Mouse (Mus musculus) MEL (cell line): Measurements from ENCODE around the gene Iyd. TPM values are rescaled to one million over a fixed set of nuclear protein-coding genes. Genes with fewer than 3 reads are reported as not detected.

Experiments
- DNase-seq: peaks from one replicate; pipeline ENCODE4 v3.0.0; 2011; ENCODE audit warnings: low read depth, low spot score
- H3K27ac ChIP-seq: 2 replicates; pipeline ENCODE4 v1.5.1; 2012; ENCODE audit warnings: low read depth, mild to moderate bottlenecking, control low read depth, low read length, moderate library complexity; ENCODE audit not compliant: control insufficient read depth
- H3K27me3 ChIP-seq, 2 experiments: fragments of 150-350 bp in 1 of 2; sonication (generic) in 1 of 2; 2 replicates each; pipeline ENCODE4 v1.6.1; 2012; ENCODE audit warnings: low read length in 2 of 2, mild to moderate bottlenecking in 2 of 2, improper control_type of control experiment in 1 of 2, moderate library complexity in 1 of 2; ENCODE audit not compliant: insufficient read depth in 2 of 2, control insufficient read depth in 1 of 2
- H3K36me3 ChIP-seq, 2 experiments: 2 replicates each; pipeline ENCODE4 v1.6.1; 2012 to 2014; ENCODE audit warnings: low read length in 2 of 2, improper control_type of control experiment in 1 of 2, inconsistent platforms in 1 of 2, mild to moderate bottlenecking in 1 of 2; ENCODE audit not compliant: insufficient read depth in 2 of 2, control insufficient read depth in 1 of 2
- H3K4me1 ChIP-seq, 2 experiments: fragments of 150-350 bp in 1 of 2; sonication (generic) in 1 of 2; 2 replicates each; pipeline ENCODE4 v1.6.1; 2012; ENCODE audit warnings: low read length in 2 of 2, improper control_type of control experiment in 1 of 2, mild to moderate bottlenecking in 1 of 2; ENCODE audit not compliant: insufficient read depth in 2 of 2, control insufficient read depth in 1 of 2
- H3K4me3 ChIP-seq, 2 experiments: fragments of 150-350 bp in 1 of 2; sonication (generic) in 1 of 2; 2 replicates each; pipeline ENCODE4 v1.5.1; 2012; ENCODE audit warnings: low read depth in 2 of 2, low read length in 2 of 2, mild to moderate bottlenecking in 2 of 2, moderate library complexity in 2 of 2, control low read depth in 1 of 2, improper control_type of control experiment in 1 of 2; ENCODE audit not compliant: control insufficient read depth in 1 of 2, insufficient read depth in 1 of 2
- H3K79me2 ChIP-seq: 2 replicates; pipeline ENCODE4 v1.6.1; 2012; ENCODE audit warnings: mild to moderate bottlenecking, low read length, moderate library complexity; ENCODE audit not compliant: control insufficient read depth, poor library complexity, insufficient read depth
- H3K9ac ChIP-seq: 2 replicates; pipeline ENCODE4 v1.6.1; 2012; ENCODE audit warnings: low read depth, mild to moderate bottlenecking, control low read depth, low read length, moderate library complexity; ENCODE audit not compliant: control insufficient read depth, poor library complexity, severe bottlenecking
- H3K9me3 ChIP-seq: fragments of 150-350 bp; sonication (generic); replicated peaks from 2 replicates; pipeline ENCODE4 v1.6.1; 2012; ENCODE audit warnings: mild to moderate bottlenecking, low read length, improper control_type of control experiment, moderate library complexity; ENCODE audit not compliant: insufficient read depth
- BHLHE40 ChIP-seq: IDR thresholded peaks from 2 replicates; pipeline ENCODE4 v1.6.1; 2012; ENCODE audit warnings: low read depth, mild to moderate bottlenecking, inconsistent platforms, low read length, improper control_type of control experiment, borderline replicate concordance
- CHD2 ChIP-seq: IDR thresholded peaks from 2 replicates; pipeline ENCODE4 v1.6.1; 2011; ENCODE audit warnings: low read length, improper control_type of control experiment
- ELF1 ChIP-seq: IDR thresholded peaks from 2 replicates; pipeline ENCODE4 v1.6.1; 2014; ENCODE audit warnings: low read depth, mild to moderate bottlenecking, inconsistent platforms, low read length, improper control_type of control experiment, moderate library complexity
- EP300 ChIP-seq, 2 experiments: IDR thresholded peaks; 2 replicates each; pipeline ENCODE4 v1.6.1; 2011; ENCODE audit warnings: improper control_type of control experiment in 2 of 2, low read length in 2 of 2, low read depth in 1 of 2, mild to moderate bottlenecking in 1 of 2
- ETS1 ChIP-seq: IDR thresholded peaks from 2 replicates; pipeline ENCODE4 v1.6.1; 2012; ENCODE audit warnings: low read depth, mild to moderate bottlenecking, inconsistent platforms, low read length, improper control_type of control experiment, moderate library complexity
- GATA1 ChIP-seq: IDR thresholded peaks from 2 replicates; pipeline ENCODE4 v1.6.1; 2011; ENCODE audit warnings: low read depth, low read length, improper control_type of control experiment
- JUND ChIP-seq: IDR thresholded peaks from 2 replicates; pipeline ENCODE4 v1.6.1; 2011; ENCODE audit warnings: low read depth, mild to moderate bottlenecking, improper control_type of control experiment, low read length
- MAFK ChIP-seq: IDR thresholded peaks from 2 replicates; pipeline ENCODE4 v1.6.1; 2011; ENCODE audit warnings: low read depth, mild to moderate bottlenecking, low read length, improper control_type of control experiment, borderline replicate concordance
- MAX ChIP-seq: IDR thresholded peaks from 2 replicates; pipeline ENCODE4 v1.6.1; 2011; ENCODE audit warnings: low read length, improper control_type of control experiment
- MEF2A ChIP-seq: IDR thresholded peaks from 2 replicates; pipeline ENCODE4 v1.6.1; 2014; ENCODE audit warnings: low read depth, mild to moderate bottlenecking, inconsistent platforms, low read length, improper control_type of control experiment; ENCODE audit not compliant: poor library complexity, insufficient replicate concordance, severe bottlenecking; ENCODE audit errors: extremely low read depth
- MYB ChIP-seq: IDR thresholded peaks from 2 replicates; pipeline ENCODE4 v1.6.1; 2011; ENCODE audit warnings: mild to moderate bottlenecking, low read depth, low read length, improper control_type of control experiment
- NRF1 ChIP-seq: IDR thresholded peaks from 2 replicates; pipeline ENCODE4 v1.6.1; 2014; ENCODE audit warnings: low read depth, mild to moderate bottlenecking, inconsistent platforms, low read length, improper control_type of control experiment, moderate library complexity; ENCODE audit not compliant: poor library complexity, insufficient read depth, severe bottlenecking
- POLR2A ChIP-seq, 2 experiments: IDR thresholded peaks; 2 replicates each; pipeline ENCODE4 v1.6.1; 2011 to 2012; ENCODE audit warnings: low read length in 2 of 2, mild to moderate bottlenecking in 2 of 2, control low read depth in 1 of 2, improper control_type of control experiment in 1 of 2, low read depth in 1 of 2, moderate library complexity in 1 of 2; ENCODE audit not compliant: control insufficient read depth in 1 of 2, insufficient read depth in 1 of 2, poor library complexity in 1 of 2
- POLR2AphosphoS2 ChIP-seq: IDR thresholded peaks from 2 replicates; pipeline ENCODE4 v1.6.1; 2011; ENCODE audit warnings: low read length, improper control_type of control experiment
- RCOR1 ChIP-seq: IDR thresholded peaks from 2 replicates; pipeline ENCODE4 v1.6.1; 2012; ENCODE audit warnings: low read depth, mild to moderate bottlenecking, inconsistent platforms, low read length, improper control_type of control experiment
- SIN3A ChIP-seq: IDR thresholded peaks from 2 replicates; pipeline ENCODE4 v1.6.1; 2012; ENCODE audit warnings: low read length, improper control_type of control experiment, inconsistent platforms
- TAL1 ChIP-seq: IDR thresholded peaks from 2 replicates; pipeline ENCODE4 v1.6.1; 2012; ENCODE audit warnings: mild to moderate bottlenecking, inconsistent platforms, low read length, moderate library complexity, mixed read lengths
- TCF12 ChIP-seq: IDR thresholded peaks from 2 replicates; pipeline ENCODE4 v1.6.1; 2014; ENCODE audit warnings: low read depth, mild to moderate bottlenecking, inconsistent platforms, low read length, improper control_type of control experiment, moderate library complexity
- USF1 ChIP-seq: IDR thresholded peaks from 2 replicates; pipeline ENCODE4 v1.6.1; 2014; ENCODE audit warnings: low read depth, mild to moderate bottlenecking, inconsistent platforms, low read length, improper control_type of control experiment, moderate library complexity
- USF2 ChIP-seq, 2 experiments: IDR thresholded peaks; 2 replicates each; pipeline ENCODE4 v1.6.1; 2011 to 2012; ENCODE audit warnings: improper control_type of control experiment in 2 of 2, low read length in 2 of 2, borderline replicate concordance in 1 of 2, inconsistent platforms in 1 of 2, low read depth in 1 of 2, mild to moderate bottlenecking in 1 of 2; ENCODE audit not compliant: insufficient read depth in 1 of 2
- ZC3H11A ChIP-seq: IDR thresholded peaks from 2 replicates; pipeline ENCODE4 v1.6.1; 2012; ENCODE audit warnings: low read depth, mild to moderate bottlenecking, inconsistent platforms, low read length, improper control_type of control experiment
- ZMIZ1 ChIP-seq: IDR thresholded peaks from 2 replicates; pipeline ENCODE4 v1.6.1; 2012; ENCODE audit warnings: low read depth, mild to moderate bottlenecking, inconsistent platforms, low read length, improper control_type of control experiment, moderate library complexity
- ZNF384 ChIP-seq: IDR thresholded peaks from 2 replicates; pipeline ENCODE4 v1.6.1; 2012; ENCODE audit warnings: low read depth, mild to moderate bottlenecking, inconsistent platforms, low read length, improper control_type of control experiment
- polyA plus RNA-seq, 2 experiments: library from polyadenylated mRNA; stranded (reverse) in 1 of 2; unstranded in 1 of 2; fragments of >175 nt in 1 of 2; fragments of >200 nt in 1 of 2; gene quantifications; 2 replicates each; pipeline versions ENCODE4 v1.2.1 to v1.2.4; 2012; ENCODE audit warnings: low replicate concordance in 2 of 2, low read depth in 1 of 2; ENCODE audit not compliant: insufficient read length in 2 of 2, insufficient read depth in 1 of 2, missing spikeins in 1 of 2
- total RNA-seq: library from RNA; depleted of rRNA; stranded (reverse); fragments of 300-350 nt; gene quantifications from 2 replicates; pipeline ENCODE4 v1.2.3, GENCODE M21; 2012

Gene Iyd
- total and polyA plus RNA-seq, 3 experiments: not detected

DNA sequence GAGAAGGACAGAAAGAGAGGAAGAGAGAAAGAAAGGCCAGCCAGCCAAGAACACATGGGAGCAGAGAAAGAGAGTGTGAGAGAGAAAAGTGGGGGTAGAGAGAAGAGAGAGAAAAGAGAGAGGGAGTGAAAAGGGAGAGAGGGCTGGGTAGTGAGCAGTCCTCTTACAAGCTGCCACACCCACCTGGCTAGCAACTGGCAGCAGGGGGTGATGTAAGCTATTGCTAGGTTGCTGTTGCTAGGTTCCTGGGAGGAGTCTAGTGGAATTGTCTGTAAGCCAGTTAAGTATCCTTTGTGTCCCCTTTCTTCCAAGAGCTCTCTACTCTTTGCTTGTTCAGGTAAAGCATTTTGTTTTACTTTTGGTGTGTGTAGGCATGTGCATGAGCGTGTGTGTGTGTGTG is 25.4 kb upstream of the Iyd start:
- Histone ChIP-seq H3K9me3 (no peaks in the 10 kb centered on the region), H3K36me3 (no peaks in the 10 kb centered on the region), H3K79me2 (no peaks in the 10 kb centered on the region), H3K27me3 (no peaks in the 10 kb centered on the region), H3K27ac (no peak overlapping the region), H3K4me1 (no peaks in the 10 kb centered on the region), H3K4me3 (no peak overlapping the region), H3K9ac (no peak overlapping the region)
- TF ChIP-seq ZNF384 (no peak), MEF2A (no peak)
- DNase-seq: no peak

- H3K4me1 ChIP-seq: no peaks in the 10 kb centered on the region
- TF ChIP-seq GATA1: no peak
- no peaks in the 10 kb centered on the region for H3K27me3 ChIP-seq
- DNase-seq: no peak
- no peak overlapping the region for H3K4me3 ChIP-seq
- H3K36me3 ChIP-seq: no peaks in the 10 kb centered on the region
- no peaks in the 10 kb centered on the region for H3K79me2 ChIP-seq
- no peak overlapping the region for H3K27ac ChIP-seq
- H3K9ac ChIP-seq: no peak overlapping the region
- no peaks in the 10 kb centered on the region for H3K9me3 ChIP-seq
Measured at GRCm38 (mm10) chr10:3516442-3516841, 23.6 kb upstream of the Iyd start.

DNA sequence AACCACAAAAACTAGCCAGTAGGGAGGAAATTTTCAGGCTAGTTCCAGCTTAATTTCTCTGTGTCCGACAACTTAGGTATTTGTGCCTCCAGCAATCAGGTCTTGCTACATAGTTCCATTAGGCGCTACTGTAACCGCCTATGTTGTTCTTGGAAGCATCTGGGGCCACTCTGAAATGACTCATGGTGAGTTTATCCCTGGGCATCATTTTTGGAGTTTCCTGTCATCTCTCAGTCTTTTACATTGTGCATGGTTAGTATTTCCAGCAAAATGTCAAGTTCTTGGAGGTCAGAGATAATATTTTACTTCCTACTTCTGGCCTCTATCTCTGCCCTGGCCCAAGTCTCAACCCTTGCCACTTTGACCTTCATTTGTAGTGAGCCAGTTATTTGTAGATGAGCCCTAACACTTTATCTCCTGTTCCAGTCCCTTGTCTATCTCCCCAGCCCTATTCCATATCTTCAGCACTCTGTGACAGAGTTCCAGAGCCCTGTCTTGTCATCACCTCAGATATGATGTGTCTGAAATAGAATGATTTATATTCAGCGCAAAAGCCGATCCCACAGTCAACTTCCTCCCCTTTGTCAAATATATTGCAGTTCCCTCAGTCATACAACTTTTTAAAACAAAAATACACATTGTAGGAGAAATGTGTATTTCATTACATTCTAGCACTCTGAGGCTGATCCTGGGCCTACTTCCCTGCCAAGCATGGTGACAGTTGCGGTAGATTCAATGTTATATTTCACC is 16.8 kb upstream of the Iyd start:
- H3K9me3 ChIP-seq: no peaks in the 10 kb centered on the region
- no peak overlapping the region for H3K9ac ChIP-seq
- no peak overlapping the region for H3K4me3 ChIP-seq
- H3K4me1 ChIP-seq: peaks cover 4 to 14% of the 10 kb centered on the region in 2 experiments
- DNase-seq: peak; percentile 89
- H3K27me3 ChIP-seq: no peaks in the 10 kb centered on the region
- peaks cover 0 to 18% of the 10 kb centered on the region in 2 experiments; a peak in 2 of 4 replicates for H3K36me3 ChIP-seq
- peak overlapping the region; percentile 76 for H3K27ac ChIP-seq
- no peaks in the 10 kb centered on the region for H3K79me2 ChIP-seq
- TF ChIP-seq POLR2AphosphoS2 (no peak), ZC3H11A (no peak), GATA1 (peak; percentile 98), BHLHE40 (no peak), MYB (peak; percentile 42; the same call in 1 of the 2 replicates), MAX (no peak), TAL1 (peak; percentile 84), TCF12 (peak; percentile 96), CHD2 (0 out of 2 replicates have a peak, but pooled peaks have one; percentile 35), SIN3A (0 out of 2 replicates have a peak, but pooled peaks have one; percentile 21), MEF2A (peak; percentile 92; the same call in 1 of the 2 replicates), USF1 (no peak), ZMIZ1 (0 out of 2 replicates have a peak, but pooled peaks have one; percentile 41), RCOR1 (peak; percentile 83; the same call in 1 of the 2 replicates), ETS1 (peak; percentile 93), NRF1 (no peak), EP300 (IDR thresholded peaks at IDR 0.05; ENCODE audit: low read depth in 1 of 2, low read length in 2 of 2) (peak; percentile 97 to 98), MAFK (peak; percentile 68; the same call in 1 of the 2 replicates), USF2 (IDR thresholded peaks at IDR 0.05; ENCODE audit: borderline replicate concordance in 1 of 2, insufficient read depth in 1 of 2, low read depth in 1 of 2, low read length in 2 of 2) (no peak), JUND (peak; percentile 69; the same call in 1 of the 2 replicates), POLR2A (IDR thresholded peaks at IDR 0.05; ENCODE audit: control insufficient read depth in 1 of 2, insufficient read depth in 1 of 2, low read depth in 1 of 2, low read length in 2 of 2, poor library complexity in 1 of 2) (no peak), ELF1 (no peak; the same call in 1 of the 2 replicates)
